Mouse (Mus musculus) MEL-GATA-1-ER (cell line): ENCODE measurements around the gene Syt7.

ENCODE experiments used
- DNase-seq: peaks from one replicate; pipeline ENCODE4 v3.0.0-alpha.2; 2012; ENCODE audit warnings: low read depth; ENCODE audit errors: extremely low read depth

Syt7 gene

GRCm38 (mm10) chr19:10421986-10422976 is 33.4 kb downstream of the Syt7 start:
- DNase-seq, result no peak

DNA sequence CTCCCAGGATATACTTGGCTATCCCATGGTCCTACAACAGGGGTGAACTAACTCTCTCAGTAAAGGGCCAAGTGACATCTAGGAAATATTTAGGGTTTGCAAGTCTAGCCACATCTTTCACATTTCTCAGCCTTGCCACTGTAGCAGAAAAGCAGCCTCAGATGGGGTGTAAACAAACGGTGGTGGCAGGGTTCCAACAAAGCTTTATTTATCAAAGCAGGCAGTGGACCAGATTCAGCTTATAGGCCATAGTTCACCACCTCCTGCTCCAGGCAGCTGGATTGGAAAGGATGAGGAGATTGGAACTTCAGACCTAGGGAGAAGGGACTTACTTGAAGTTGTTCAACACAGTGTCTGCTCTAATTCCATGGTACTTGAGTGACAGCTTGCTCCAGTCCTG is 35.9 kb downstream of the Syt7 start:
- no peak for DNase-seq

- DNase-seq, result no peak
Measured at GRCm38 (mm10) chr19:10425484-10426270, 36.8 kb downstream of the Syt7 start.

DNA sequence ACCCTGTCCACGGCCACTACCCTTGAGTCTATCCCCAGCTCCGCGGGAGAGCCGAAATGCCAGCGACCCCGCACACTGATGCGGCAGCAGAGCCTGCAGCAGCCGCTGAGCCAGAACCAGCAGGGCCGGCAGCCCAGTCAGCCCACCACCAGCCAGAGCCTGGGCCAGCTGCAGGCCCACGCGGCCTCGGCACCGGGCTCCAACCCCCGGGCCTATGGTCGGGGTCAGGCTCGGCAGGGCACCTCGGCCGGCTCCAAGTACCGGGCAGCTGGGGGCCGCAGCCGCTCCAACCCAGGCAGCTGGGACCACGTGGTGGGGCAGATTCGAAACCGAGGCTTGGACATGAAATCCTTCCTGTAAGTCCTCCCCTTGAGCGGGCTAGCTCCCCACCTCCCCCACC is 37.4 kb downstream of the Syt7 start:
- DNase-seq, result no peak

- DNase-seq, result no peak
Measured at GRCm38 (mm10) chr19:10426793-10427192, 37.9 kb downstream of the Syt7 start.

GRCm38 (mm10) chr19:10427431-10427830 is 38.5 kb downstream of the Syt7 start:
- DNase-seq, result no peak

- no peak for DNase-seq
Measured at GRCm38 (mm10) chr19:10429371-10429770, 40.5 kb downstream of the Syt7 start.

DNA sequence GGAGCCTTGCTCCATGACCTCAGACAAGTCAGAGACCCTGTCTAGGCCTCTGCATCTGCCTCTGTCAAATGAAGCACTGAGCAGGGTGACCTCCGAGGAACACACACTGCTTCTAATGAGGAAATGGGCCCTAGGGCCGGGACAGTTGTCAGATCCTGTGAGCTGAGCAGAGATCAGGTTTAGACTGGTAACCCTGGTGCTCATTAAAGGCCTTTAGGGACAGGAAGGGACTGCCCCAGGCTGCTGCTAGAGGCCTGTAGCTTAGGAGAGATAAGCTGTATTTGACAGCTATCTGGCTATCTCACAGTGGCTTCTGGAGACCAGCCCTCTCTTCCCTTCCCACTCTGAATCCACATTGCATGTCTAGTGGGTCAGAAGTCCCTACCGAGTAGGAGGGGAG is 42.5 kb downstream of the Syt7 start:
- DNase-seq, result no peak

DNA sequence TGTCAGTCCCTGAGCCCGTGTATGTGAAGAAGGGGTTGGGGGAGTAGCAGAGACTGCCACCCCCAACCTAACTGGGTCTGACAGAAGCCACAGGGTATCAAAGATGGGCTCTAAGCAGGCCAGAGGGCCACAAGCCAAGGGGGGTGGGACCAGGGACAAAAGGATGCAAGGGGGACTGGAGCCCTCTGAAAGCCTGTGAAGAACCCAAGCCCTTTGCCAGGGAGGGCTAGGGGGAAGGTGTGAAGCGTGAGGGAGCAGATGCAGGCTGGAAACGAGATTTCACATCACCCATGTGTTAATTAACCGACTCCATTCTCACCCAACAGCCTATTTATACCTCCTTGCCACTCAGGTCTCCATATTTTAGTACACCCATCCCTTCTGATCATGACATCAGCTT is 43.0 kb downstream of the Syt7 start:
- DNase-seq, result no peak

- no peak for DNase-seq
Measured at GRCm38 (mm10) chr19:10433225-10433624, 44.3 kb downstream of the Syt7 start.

GRCm38 (mm10) chr19:10433879-10434540 is 45.1 kb downstream of the Syt7 start:
- no peak for DNase-seq

- DNase-seq, result no peak
Measured at GRCm38 (mm10) chr19:10434927-10435326, 46.0 kb downstream of the Syt7 start.

DNA sequence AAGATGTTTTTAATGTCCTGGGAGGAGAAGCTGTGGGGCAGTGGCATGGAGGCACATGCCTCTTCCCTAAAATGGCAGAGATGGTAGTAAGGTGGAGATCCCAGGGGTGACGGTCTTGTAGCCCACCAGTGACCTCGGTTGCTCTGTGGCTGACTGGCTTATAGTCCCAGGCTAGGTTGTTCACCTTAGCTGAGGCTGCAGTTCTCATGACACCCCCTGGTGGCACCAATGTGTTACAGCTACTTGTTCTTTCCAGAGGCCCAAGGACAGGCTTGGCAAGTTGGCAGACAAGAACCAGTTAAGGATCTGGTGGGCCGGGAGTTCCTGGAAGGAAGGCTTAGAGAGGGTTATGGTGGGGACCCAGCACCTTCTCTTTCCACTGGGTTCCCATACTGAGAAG is 47.0 kb downstream of the Syt7 start:
- DNase-seq, result peak; percentile 26

- DNase-seq, result no peak
Measured at GRCm38 (mm10) chr19:10436726-10437125, 47.8 kb downstream of the Syt7 start.

- no peak for DNase-seq
Measured at GRCm38 (mm10) chr19:10437521-10437920, 48.6 kb downstream of the Syt7 start.

- peak; percentile 34 for DNase-seq
Measured at GRCm38 (mm10) chr19:10444685-10445369, 55.9 kb downstream of the Syt7 start.

DNA sequence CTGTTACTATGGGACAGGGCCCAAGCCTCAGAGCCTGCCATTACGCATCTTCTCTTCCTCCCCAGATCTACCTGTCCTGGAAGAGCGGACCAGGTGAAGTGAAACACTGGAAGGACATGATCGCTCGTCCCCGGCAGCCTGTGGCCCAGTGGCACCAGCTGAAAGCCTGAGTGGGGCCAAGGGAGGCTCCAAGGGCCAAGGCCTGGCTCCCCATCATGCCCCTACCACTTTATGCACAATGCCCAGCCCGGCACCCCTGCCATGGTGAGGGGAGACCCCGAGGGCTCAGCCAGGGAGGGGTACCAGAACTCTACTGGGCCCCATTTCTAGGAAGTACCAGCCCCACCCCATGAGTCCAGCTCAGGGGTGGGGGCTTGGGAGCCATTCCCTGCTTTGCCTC is 59.4 kb downstream of the Syt7 start:
- no peak for DNase-seq

GRCm38 (mm10) chr19:10449190-10449589 is 60.3 kb downstream of the Syt7 start:
- no peak for DNase-seq

GRCm38 (mm10) chr19:10449708-10450107 is 60.8 kb downstream of the Syt7 start:
- DNase-seq, result peak; percentile 39

- DNase-seq, result no peak
Measured at GRCm38 (mm10) chr19:10454718-10455436, 66.0 kb downstream of the Syt7 start.

GRCm38 (mm10) chr19:10455437-10455806 is 66.5 kb downstream of the Syt7 start:
- DNase-seq, result no peak
